Mouse (Mus musculus) forebrain, postnatal 0 days (tissue): ENCODE results near the gene Srsf12. TPM values are rescaled to one million over a fixed set of nuclear protein-coding genes. Genes with fewer than 3 reads are reported as not detected.

ENCODE experiments used
- ATAC-seq: fragments of 200-750 bp; cut with Nextera tagmentation; 2 replicates; pipeline ENCODE4 v1.8.0; 2017; ENCODE audit warnings: mild to moderate bottlenecking, moderate library complexity
- DNase-seq: peaks from one replicate; pipeline ENCODE4 v3.0.0-alpha.2; 2015
- H3K27ac ChIP-seq: fragments of 300-500 bp; sonication (generic); 2 replicates; pipeline ENCODE4 v1.5.1; 2014; ENCODE audit warnings: low read depth, mild to moderate bottlenecking, antibody characterized with exemption, low read length, moderate library complexity, mixed read lengths
- H3K27me3 ChIP-seq: fragments of 300-500 bp; sonication (generic); 2 replicates; pipeline ENCODE4 v1.6.1; 2014; ENCODE audit warnings: mild to moderate bottlenecking, low read length, mixed read lengths; ENCODE audit not compliant: insufficient read depth
- H3K36me3 ChIP-seq: fragments of 300-500 bp; sonication (generic); 2 replicates; pipeline ENCODE4 v1.6.1; 2014; ENCODE audit warnings: mild to moderate bottlenecking, moderate library complexity; ENCODE audit not compliant: insufficient read depth
- H3K4me1 ChIP-seq: fragments of 300-500 bp; sonication (generic); 2 replicates; pipeline ENCODE4 v1.6.1; 2014; ENCODE audit warnings: antibody characterized with exemption; ENCODE audit not compliant: insufficient read depth
- H3K4me2 ChIP-seq: fragments of 300-500 bp; sonication (generic); 2 replicates; pipeline ENCODE4 v1.6.1; 2014; ENCODE audit warnings: low read depth, mild to moderate bottlenecking, moderate library complexity
- H3K4me3 ChIP-seq: fragments of 300-500 bp; sonication (generic); 2 replicates; pipeline ENCODE4 v1.5.1; 2014; ENCODE audit warnings: low read depth, low read length, mixed read lengths
- H3K9ac ChIP-seq: fragments of 300-500 bp; sonication (generic); 2 replicates; pipeline ENCODE4 v1.6.1; 2014; ENCODE audit warnings: mild to moderate bottlenecking
- H3K9me3 ChIP-seq: fragments of 300-500 bp; sonication (generic); 2 replicates; pipeline ENCODE4 v1.6.1; 2016; ENCODE audit warnings: low read length
- CTCF ChIP-seq: sonication (generic); IDR thresholded peaks from 2 replicates; pipeline ENCODE4 v1.5.1; 2016; ENCODE audit warnings: antibody characterized with exemption, control low read depth, low read depth
- WGBS: fragments of 180-500 bp; shearing (Covaris S2); extraction: QIAGEN DNeasy Blood & Tissue Kit; methylation state at CpG from one replicate; pipeline ENCODE4 v1.1.7; 2014; 5-methylcytosine and 5-hydroxymethylcytosine counted together
- polyA plus RNA-seq: library from polyadenylated mRNA; unstranded; fragments of >200 nt; fragmentation: Nextera tagmentation; extraction: Ambion mirVana; gene quantifications from 2 replicates; pipeline ENCODE4 v1.2.1, GENCODE M21; 2015
- total RNA-seq: library from RNA; depleted of rRNA; stranded (reverse); fragments of >200 nt; gene quantifications from 2 replicates; pipeline ENCODE4 v1.2.3, GENCODE M21; 2014

Srsf12 gene
- total and polyA plus RNA-seq, 2 experiments from 2014 or later: 43.3 to 68.4 TPM

DNA sequence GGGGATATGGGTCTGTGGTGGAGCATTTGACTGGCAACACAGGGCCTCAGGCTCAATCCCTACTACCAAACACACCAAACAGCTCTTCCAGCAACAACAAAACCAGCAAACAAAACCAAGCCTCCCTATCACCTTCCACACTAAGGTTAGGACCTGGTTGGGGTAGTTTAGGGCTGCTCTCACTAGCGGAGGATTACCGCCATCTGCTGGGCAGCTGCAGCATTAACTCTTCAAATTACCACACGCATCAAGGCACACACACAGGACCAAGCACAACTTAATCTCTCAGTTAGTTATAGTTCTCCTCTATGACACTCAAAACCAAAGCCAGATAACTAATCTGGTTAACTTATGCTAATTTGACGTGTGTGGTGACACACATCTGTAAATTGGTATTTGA, 4.1 kb upstream of the Srsf12 start:
- Histone ChIP-seq H3K4me1 (no peaks in the 10 kb centered on the region), H3K27ac (no peak overlapping the region), H3K4me3 (no peak overlapping the region), H3K4me2 (no peak overlapping the region), H3K27me3 (no peaks in the 10 kb centered on the region), H3K36me3 (no peaks in the 10 kb centered on the region), H3K9me3 (no peaks in the 10 kb centered on the region), H3K9ac (no peak overlapping the region)
- DNase-seq (peak; percentile 56), ATAC-seq (peak; percentile 23; the same call in 1 of the 2 replicates)
- 5% methylated on average over 4 of the region's 4 CpGs for WGBS
- TF ChIP-seq CTCF: peak; percentile 77

DNA sequence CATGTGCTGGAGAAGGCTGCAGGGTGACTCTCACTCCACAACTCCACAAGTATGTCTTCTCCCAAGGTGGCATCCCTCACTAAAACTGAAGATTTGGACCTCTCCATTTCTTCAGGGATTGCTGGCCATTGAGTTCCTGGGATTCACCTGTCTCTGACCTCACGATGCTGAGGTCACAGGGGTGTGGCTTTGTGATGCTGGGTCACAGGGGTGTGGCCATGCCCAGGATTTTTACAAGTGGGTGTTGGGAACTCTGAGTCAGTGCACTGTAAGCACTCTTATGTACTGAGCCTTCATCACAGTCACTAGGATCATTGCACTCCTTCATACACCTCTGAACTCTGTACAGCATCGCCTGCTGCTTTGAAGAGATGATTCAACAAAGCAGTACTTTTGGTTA, 1.2 kb upstream of the Srsf12 start:
- H3K27me3 ChIP-seq: no peaks in the 10 kb centered on the region
- ATAC-seq (no peak), DNase-seq (no peak)
- H3K4me1 ChIP-seq: no peaks in the 10 kb centered on the region
- H3K4me2 ChIP-seq: no peak overlapping the region
- WGBS: 74% methylated on average over 2 of the region's 2 CpGs
- no peak for TF ChIP-seq CTCF
- H3K9ac ChIP-seq: no peak overlapping the region
- no peak overlapping the region for H3K4me3 ChIP-seq
- H3K9me3 ChIP-seq: no peaks in the 10 kb centered on the region
- H3K27ac ChIP-seq: no peak overlapping the region
- no peaks in the 10 kb centered on the region for H3K36me3 ChIP-seq

DNA sequence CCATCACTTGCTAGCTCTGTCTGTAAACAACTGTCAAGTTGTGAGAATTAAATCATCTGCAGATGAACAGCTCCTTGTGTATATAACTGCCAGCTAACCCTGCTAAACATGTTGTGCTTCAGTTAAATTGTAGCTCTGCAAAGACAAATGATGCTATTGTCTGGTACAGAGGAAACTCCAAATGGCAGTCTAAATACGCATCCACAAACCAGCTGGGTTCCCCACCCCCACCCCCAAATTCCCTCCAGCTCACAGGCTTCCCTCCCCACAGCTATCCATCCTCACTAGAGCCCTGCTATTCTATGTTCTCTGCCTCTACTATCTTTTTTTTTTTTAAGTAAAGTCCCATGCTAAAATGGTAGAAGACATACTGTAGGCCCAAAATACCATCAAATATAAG, 13.1 kb downstream of the Srsf12 start:
- H3K27me3 ChIP-seq: no peaks in the 10 kb centered on the region
- H3K27ac ChIP-seq: 0 out of 2 replicates have a peak overlapping the region, but pooled peaks have one; percentile 21
- no peaks in the 10 kb centered on the region for H3K4me1 ChIP-seq
- ATAC-seq (peak; percentile 36; the same call in 1 of the 2 replicates), DNase-seq (no peak)
- no peak for TF ChIP-seq CTCF
- H3K9me3 ChIP-seq: no peaks in the 10 kb centered on the region
- 0 out of 2 replicates have a peak, but pooled peaks cover 4% of the 10 kb centered on the region for H3K36me3 ChIP-seq
- H3K4me2 ChIP-seq: no peak overlapping the region
- no peak overlapping the region for H3K9ac ChIP-seq
- no peak overlapping the region for H3K4me3 ChIP-seq
- WGBS: 51% methylated on average over 1 of the region's 1 CpGs

DNA sequence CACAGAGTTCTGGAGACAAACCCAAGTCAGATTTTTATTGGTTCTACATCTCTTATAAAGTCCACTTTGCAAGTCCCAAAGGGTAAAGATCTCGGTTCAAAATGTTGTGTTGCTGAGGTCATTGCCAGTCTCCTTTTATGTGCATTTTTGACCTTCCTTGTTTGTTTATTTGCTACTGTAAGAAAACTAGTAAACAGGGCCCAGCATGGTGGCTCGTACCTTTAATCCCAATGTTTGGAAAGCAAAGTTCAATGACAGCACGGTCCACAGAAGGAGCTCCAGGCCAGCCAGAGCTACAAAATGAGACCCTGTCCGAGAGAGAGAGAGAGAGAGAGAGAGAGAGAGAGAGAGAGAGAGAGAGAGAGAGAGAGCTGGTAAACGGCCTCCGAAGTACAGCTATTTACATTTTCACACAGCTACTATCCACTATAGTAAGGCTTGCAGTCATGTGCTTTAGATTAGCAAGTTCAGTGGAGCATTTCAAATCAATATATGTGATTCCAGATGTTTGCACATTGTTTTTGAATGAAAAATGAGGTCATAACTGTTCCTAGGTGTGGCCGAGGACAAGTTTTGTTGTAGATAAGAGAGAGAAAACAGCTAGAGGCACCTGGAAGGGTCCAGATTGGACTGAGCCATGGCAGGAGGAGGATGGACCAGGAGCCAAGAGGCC, 15.3 kb downstream of the Srsf12 start:
- ATAC-seq: no peak
- DNase-seq: no peak
- 72% methylated on average over 7 of the region's 7 CpGs for WGBS
- no peak for TF ChIP-seq CTCF
- H3K36me3 ChIP-seq: 0 out of 2 replicates have a peak, but pooled peaks cover 4% of the 10 kb centered on the region
- H3K9me3 ChIP-seq: no peaks in the 10 kb centered on the region
- no peak overlapping the region for H3K4me3 ChIP-seq
- H3K27ac ChIP-seq: no peak overlapping the region
- no peaks in the 10 kb centered on the region for H3K27me3 ChIP-seq
- no peaks in the 10 kb centered on the region for H3K4me1 ChIP-seq
- H3K9ac ChIP-seq: no peak overlapping the region
- no peak overlapping the region for H3K4me2 ChIP-seq

DNA sequence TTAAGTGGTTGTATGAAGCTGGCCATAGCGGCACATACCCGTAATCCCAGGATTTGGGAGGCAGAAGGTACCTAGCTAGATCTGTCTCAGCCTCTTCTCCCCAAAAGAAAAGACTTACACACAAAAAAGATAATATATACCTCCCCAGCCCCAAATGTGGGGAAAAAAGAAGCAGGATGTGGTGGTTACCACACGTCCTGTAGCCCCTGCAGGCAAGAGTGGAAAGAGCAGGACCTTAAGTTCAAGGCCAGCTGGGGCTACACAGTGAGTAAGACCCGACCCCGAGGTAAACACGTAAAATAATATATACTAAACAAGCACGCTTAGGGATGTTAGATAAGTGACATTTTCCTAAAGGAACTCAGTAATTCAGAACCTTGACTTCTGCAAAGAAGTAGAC, 18.4 kb downstream of the Srsf12 start:
- Histone ChIP-seq H3K27me3 (no peaks in the 10 kb centered on the region), H3K4me1 (no peaks in the 10 kb centered on the region), H3K4me2 (no peak overlapping the region), H3K9ac (no peak overlapping the region), H3K36me3 (peaks cover 13% of the 10 kb centered on the region), H3K4me3 (no peak overlapping the region), H3K9me3 (no peaks in the 10 kb centered on the region), H3K27ac (no peak overlapping the region)
- no peak for DNase-seq
- ATAC-seq: no peak
- WGBS: 91% methylated on average over 7 of the region's 7 CpGs
- no peak for TF ChIP-seq CTCF

DNA sequence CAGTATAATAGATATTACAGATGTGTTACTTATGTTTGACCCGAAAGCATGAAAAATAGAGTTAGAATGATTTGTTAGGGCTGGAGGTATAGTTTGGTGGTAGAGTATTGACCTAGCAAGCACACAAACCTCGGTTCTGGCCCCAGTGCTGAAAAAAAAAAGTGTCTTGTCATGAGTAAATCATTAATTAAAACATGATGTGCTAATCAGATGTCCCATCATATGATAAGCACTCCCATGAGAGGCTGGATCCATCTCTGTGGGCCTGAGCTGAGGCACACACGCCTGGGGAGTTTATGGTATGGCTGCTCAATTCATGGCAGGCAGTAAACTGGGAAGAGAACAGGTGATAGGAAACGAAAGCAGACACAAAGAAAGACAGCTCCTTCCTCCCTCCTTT, 20.8 kb downstream of the Srsf12 start:
- H3K4me2 ChIP-seq: no peak overlapping the region
- no peak for TF ChIP-seq CTCF
- peaks cover 20% of the 10 kb centered on the region for H3K36me3 ChIP-seq
- no peak overlapping the region for H3K4me3 ChIP-seq
- DNase-seq: no peak
- ATAC-seq: no peak
- 83% methylated on average over 4 of the region's 4 CpGs for WGBS
- H3K27ac ChIP-seq: no peak overlapping the region
- H3K9me3 ChIP-seq: no peaks in the 10 kb centered on the region
- no peaks in the 10 kb centered on the region for H3K4me1 ChIP-seq
- H3K27me3 ChIP-seq: no peaks in the 10 kb centered on the region
- no peak overlapping the region for H3K9ac ChIP-seq

DNA sequence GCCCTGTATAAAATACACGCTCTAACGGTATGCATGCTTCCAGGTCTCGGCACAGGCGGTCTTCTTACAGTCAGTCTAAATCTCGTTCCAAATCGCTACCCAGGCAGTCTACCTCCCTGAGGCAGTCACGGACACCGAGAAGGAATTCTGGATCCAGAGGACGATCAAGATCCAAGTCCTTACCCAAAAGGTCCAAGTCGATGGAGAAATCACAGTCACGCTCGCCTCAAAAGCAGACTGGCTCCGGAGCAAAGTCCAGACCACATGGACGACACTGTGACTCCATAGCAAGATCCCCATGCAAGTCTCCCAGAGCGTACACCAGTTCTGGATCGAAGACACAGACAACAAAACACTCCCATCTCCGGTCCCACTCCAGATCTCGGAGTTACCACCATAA, 22.1 kb downstream of the Srsf12 start:
- H3K4me2 ChIP-seq: no peak overlapping the region
- no peak overlapping the region for H3K4me3 ChIP-seq
- DNase-seq (no peak), ATAC-seq (no peak)
- H3K27me3 ChIP-seq: no peaks in the 10 kb centered on the region
- H3K27ac ChIP-seq: no peak overlapping the region
- 93% methylated on average over 18 of the region's 18 CpGs for WGBS
- TF ChIP-seq CTCF: no peak
- no peaks in the 10 kb centered on the region for H3K4me1 ChIP-seq
- no peak overlapping the region for H3K9ac ChIP-seq
- H3K36me3 ChIP-seq: peaks cover 16% of the 10 kb centered on the region
- no peaks in the 10 kb centered on the region for H3K9me3 ChIP-seq
